Mouse (Mus musculus) megakaryocyte-erythroid progenitor cell, adult 5-6 weeks (primary cell): ENCODE results near the gene Tmem230. TPM values are rescaled to one million over a fixed set of nuclear protein-coding genes. Genes with fewer than 3 reads are reported as not detected.
A peak's percentile ranks its signal among the peaks of the same experiment; 100 is the strongest.
"Not testable (repeated sequence)": the region's sequence is repeated elsewhere in the genome, so short reads cannot be mapped to it uniquely, and the experiment has no call there.

Source experiments
- ATAC-seq: replicated peaks from 2 replicates; pipeline ENCODE4 v1.8.0; 2016; ENCODE audit warnings: mild to moderate bottlenecking, inconsistent platforms; ENCODE audit not compliant: severe bottlenecking, poor library complexity, low FRiP score, low TSS enrichment
- total RNA-seq, 2 experiments: library from RNA; stranded (forward) in 1 of 2; stranded (reverse) in 1 of 2; fragments of 200-1000, 215-1000 nt in 1 of 2; fragments of >200 nt in 1 of 2; fragmentation: Nextera tagmentation in 1 of 2; gene quantifications; 2 replicates each; pipeline ENCODE4 v1.2.3; 2014 to 2017

The Tmem230 gene
- total RNA-seq, 2 experiments from 2014 or later, result 28.3 to 29.5 TPM

- ATAC-seq, result not testable (repeated sequence)
Measured at GRCm38 (mm10) chr2:132239434-132239833, 8.2 kb downstream of the Tmem230 start.

GRCm38 (mm10) chr2:132235975-132236374 is 11.6 kb downstream of the Tmem230 start:
- ATAC-seq, result no peak

- ATAC-seq, result no peak
Measured at GRCm38 (mm10) chr2:132235291-132235690, 12.3 kb downstream of the Tmem230 start.

- no peak for ATAC-seq
Measured at GRCm38 (mm10) chr2:132233985-132234765, 13.4 kb downstream of the Tmem230 start.

GRCm38 (mm10) chr2:132232413-132232945 is 15.1 kb downstream of the Tmem230 start:
- no peak for ATAC-seq

GRCm38 (mm10) chr2:132224359-132224758 is 23.2 kb downstream of the Tmem230 start:
- no peak for ATAC-seq

GRCm38 (mm10) chr2:132221611-132222073 is 26.0 kb downstream of the Tmem230 start:
- no peak for ATAC-seq

- no peak for ATAC-seq
Measured at GRCm38 (mm10) chr2:132211995-132212656, 35.5 kb downstream of the Tmem230 start.

- no peak for ATAC-seq
Measured at GRCm38 (mm10) chr2:132210806-132211312, 36.7 kb downstream of the Tmem230 start.

- ATAC-seq, result peak; percentile 75
Measured at GRCm38 (mm10) chr2:132208246-132208881, 39.2 kb downstream of the Tmem230 start.

- ATAC-seq, result no peak
Measured at GRCm38 (mm10) chr2:132206316-132206881, 41.2 kb downstream of the Tmem230 start.

- ATAC-seq, result no peak
Measured at GRCm38 (mm10) chr2:132205549-132205948, 42.1 kb downstream of the Tmem230 start.

GRCm38 (mm10) chr2:132203773-132204172 is 43.8 kb downstream of the Tmem230 start:
- ATAC-seq, result 0 out of 2 replicates have a peak, but pooled peaks have one; percentile 33

GRCm38 (mm10) chr2:132203186-132203585 is 44.4 kb downstream of the Tmem230 start:
- no peak for ATAC-seq

GRCm38 (mm10) chr2:132198017-132198933 is 49.3 kb downstream of the Tmem230 start:
- ATAC-seq, result 0 out of 2 replicates have a peak, but pooled peaks have one; percentile 14

- ATAC-seq, result no peak
Measured at GRCm38 (mm10) chr2:132195602-132196001, 52.0 kb downstream of the Tmem230 start.

GRCm38 (mm10) chr2:132190602-132191161 is 56.9 kb downstream of the Tmem230 start:
- ATAC-seq, result no peak
